Mouse (Mus musculus) neutrophil, adult 59 days (primary cell): ENCODE measurements around the gene Nutf2. TPM values are rescaled to one million over a fixed set of nuclear protein-coding genes. Genes with fewer than 3 reads are reported as not detected.

Experiments
- total RNA-seq, 2 experiments: library from RNA; stranded (reverse); gene quantifications; 1 replicate in 1 of 2; 2 replicates in 1 of 2; pipeline ENCODE4 v1.2.4; 2023

Nutf2 gene
- total RNA-seq: 10 to 100 TPM; 22.8 to 35.5 TPM

GRCm38 (mm10) chr8:105860143-105860981 is at the start of gene Nutf2:
Gene Nutf2 (plus strand): TSS chr8:105860580.

GRCm38 (mm10) chr8:105826861-105827848 is 33.2 kb upstream of the Nutf2 start, which contains the start of the genes Ranbp10 and Tsnaxip1:
Gene Ranbp10 (minus strand): TSS chr8:105827350.
Gene Tsnaxip1 (plus strand): TSS chr8:105827731.

GRCm38 (mm10) chr8:105853178-105853577 is 7.2 kb upstream of the Nutf2 start, which contains the start of gene Cenpt:
Gene Cenpt (minus strand): TSS chr8:105853278.

GRCm38 (mm10) chr8:105854715-105855216 is 5.6 kb upstream of the Nutf2 start, which contains the start of gene Thap11:
Gene Thap11 (plus strand): TSS chr8:105855132.

GRCm38 (mm10) chr8:105880754-105881520 is 20.6 kb downstream of the Nutf2 start, which contains the start of gene Edc4:
Gene Edc4 (plus strand): TSS chr8:105880881.

GRCm38 (mm10) chr8:105893339-105893738 is 33.0 kb downstream of the Nutf2 start, which contains the start of gene Nrn1l:
Gene Nrn1l (plus strand): TSS chr8:105893567.

GRCm38 (mm10) chr8:105900180-105900940 is 40.0 kb downstream of the Nutf2 start, which contains the start of gene Pskh1:
Gene Pskh1 (plus strand): TSS chr8:105900441.

Other genes starting within 250 kb of the Nutf2 start
- 100 to 1,000 TPM in 1 of 2 experiments, 10 to 100 TPM in 1; 93.2 to 103 TPM for gene Ctcf, start 224.0 kb upstream of the Nutf2 start, total RNA-seq
- gene Agrp, start 223.2 kb upstream of the Nutf2 start, total RNA-seq: not detected
- 1 to 10 TPM; 9.4 to 9.7 TPM for gene Carmil2, start 174.3 kb upstream of the Nutf2 start, total RNA-seq
- gene Acd, start 159.5 kb upstream of the Nutf2 start, total RNA-seq: 10 to 100 TPM; 26.9 to 32.0 TPM
- 1 to 10 TPM; 4.0 to 6.4 TPM for gene Pard6a, start 159.4 kb upstream of the Nutf2 start, total RNA-seq
- gene 4933405L10Rik, start 152.9 kb upstream of the Nutf2 start, total RNA-seq: not detected
- 1 to 10 TPM; 6.8 to 9.5 TPM for gene Enkd1, start 152.4 kb upstream of the Nutf2 start, total RNA-seq
- under 1 TPM; 0.51 to 0.62 TPM for gene Gfod2, start 101.9 kb upstream of the Nutf2 start, total RNA-seq
- gene Ranbp10, start 33.2 kb upstream of the Nutf2 start, total RNA-seq: 10 to 100 TPM; 21.9 to 25.2 TPM
- gene Tsnaxip1, start 32.8 kb upstream of the Nutf2 start, total RNA-seq: not detected
- gene Cenpt, start 7.3 kb upstream of the Nutf2 start, total RNA-seq: 10 to 100 TPM; 13.5 to 17.1 TPM
- 10 to 100 TPM; 32.8 to 39.9 TPM for gene Thap11, start 5.4 kb upstream of the Nutf2 start, total RNA-seq
- gene Edc4, start 20.3 kb downstream of the Nutf2 start, total RNA-seq: 10 to 100 TPM; 32.0 to 38.0 TPM
- not detected for gene Nrn1l, start 33.0 kb downstream of the Nutf2 start, total RNA-seq
- gene Pskh1, start 39.9 kb downstream of the Nutf2 start, total RNA-seq: 10 to 100 TPM; 11.6 to 12.7 TPM
- gene Ctrl, start 73.3 kb downstream of the Nutf2 start, total RNA-seq: under 1 TPM in 1 of 2 experiments, not detected in 1; 0.98 TPM
- 10 to 100 TPM; 76.7 to 93.4 TPM for gene Psmb10, start 77.9 kb downstream of the Nutf2 start, total RNA-seq
- not detected for gene Lcat, start 82.8 kb downstream of the Nutf2 start, total RNA-seq
- 1 to 10 TPM; 5.8 to 6.9 TPM for gene Slc12a4, start 105.5 kb downstream of the Nutf2 start, total RNA-seq
- under 1 TPM in 1 of 2 experiments, not detected in 1; 0.22 TPM for gene Dpep3, start 118.8 kb downstream of the Nutf2 start, total RNA-seq
- gene Dus2, start 130.8 kb downstream of the Nutf2 start, total RNA-seq: 1 to 10 TPM; 4.9 to 5.8 TPM
- under 1 TPM in 1 of 2 experiments, not detected in 1; 0.33 TPM for gene Dpep2nb, start 145.4 kb downstream of the Nutf2 start, total RNA-seq
- 1 to 10 TPM; 6.7 to 8.6 TPM for gene Ddx28, start 151.3 kb downstream of the Nutf2 start, total RNA-seq
- gene Nfatc3, start 198.3 kb downstream of the Nutf2 start, total RNA-seq: 10 to 100 TPM; 47.5 to 51.6 TPM